Mouse (Mus musculus): ENCODE data around the gene Alpk1.

DNA sequence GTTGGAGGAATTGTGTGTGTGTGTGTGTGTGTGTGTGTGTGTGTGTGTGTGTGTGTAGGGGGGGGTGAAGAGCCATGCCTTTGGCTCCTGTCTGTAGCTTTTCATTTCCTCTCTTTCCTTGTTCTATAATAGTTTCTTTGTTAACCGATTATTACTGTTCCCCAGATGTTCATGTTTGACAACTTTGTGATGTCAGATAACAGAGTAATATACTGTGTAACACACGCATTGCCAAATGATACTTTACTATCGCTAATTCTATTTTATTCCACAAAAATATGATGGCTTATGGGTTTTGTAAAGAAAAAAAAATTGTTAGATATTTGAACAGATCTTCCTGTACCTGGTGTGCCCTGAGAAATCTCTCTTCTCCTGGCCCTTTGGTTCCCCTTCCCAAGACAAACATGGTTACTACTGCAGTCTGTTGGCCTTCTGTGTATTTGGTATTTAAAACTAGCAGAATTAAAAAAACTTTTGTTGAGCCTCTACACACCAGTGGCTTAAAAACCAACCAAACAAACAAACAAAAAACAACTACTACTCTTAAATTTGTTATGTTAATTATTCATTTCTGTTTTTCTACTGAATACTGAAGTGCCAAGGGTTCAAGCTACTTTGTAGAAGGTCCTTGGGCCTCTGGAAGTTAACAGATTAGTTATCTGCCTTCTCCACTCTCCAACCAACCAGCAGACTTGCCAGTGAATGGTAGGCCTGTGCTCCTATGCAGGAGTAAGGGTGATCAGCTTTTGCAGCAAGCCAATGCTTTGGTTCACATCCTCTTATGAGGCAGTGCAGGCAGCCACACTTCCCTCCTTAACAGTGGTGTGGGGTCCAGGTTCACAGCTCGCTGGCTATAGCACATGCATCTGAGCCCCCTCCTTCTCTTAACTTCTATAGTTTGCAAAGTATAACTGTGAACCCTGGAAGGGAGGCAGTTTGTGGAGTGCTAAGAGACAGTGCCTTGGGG, 11.6 kb upstream of the Alpk1 start:
- TF ChIP-seq POLR2A (IDR thresholded peaks at IDR 0.05; ENCODE audit: borderline replicate concordance, low read depth, low read length), result no peak
- no peak for TF ChIP-seq CTCF (IDR thresholded peaks at IDR 0.05; ENCODE audit: low read depth, low read length)
